Mouse (Mus musculus) cerebral cortex, adult 2 months (tissue): ENCODE results near the gene Rnf20.

ENCODE experiments used
- WGBS: fragments of 180-500 bp; shearing (Covaris S2); methylation state at CpG from one replicate; pipeline ENCODE4 v1.1.7; 2018; 5-methylcytosine and 5-hydroxymethylcytosine counted together

Rnf20 gene

GRCm38 (mm10) chr4:49661664-49662063 lies 29.9 kb downstream of the Rnf20 start:
- WGBS = 97% methylated on average over 9 of the region's 9 CpGs

DNA sequence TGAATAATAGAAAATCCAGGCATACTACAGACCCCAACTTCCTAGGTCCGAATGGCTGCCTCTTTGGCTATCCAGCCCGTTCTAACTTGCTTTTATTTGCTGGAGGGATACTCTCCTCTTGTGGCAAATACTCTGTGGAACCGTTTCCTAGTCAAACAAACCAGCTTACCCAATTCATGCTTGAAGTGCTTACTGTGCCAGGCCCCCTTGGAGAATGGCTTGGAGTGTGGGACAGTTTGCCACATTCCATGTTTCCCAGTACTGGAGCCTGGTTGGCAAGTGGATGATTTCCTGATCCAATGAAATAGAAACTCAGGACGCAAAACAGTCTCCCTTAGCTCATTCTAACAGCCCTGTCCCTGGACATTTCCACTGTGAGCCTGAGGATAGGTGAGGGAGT lies 30.4 kb downstream of the Rnf20 start:
- 74% methylated on average over 4 of the region's 4 CpGs for WGBS

DNA sequence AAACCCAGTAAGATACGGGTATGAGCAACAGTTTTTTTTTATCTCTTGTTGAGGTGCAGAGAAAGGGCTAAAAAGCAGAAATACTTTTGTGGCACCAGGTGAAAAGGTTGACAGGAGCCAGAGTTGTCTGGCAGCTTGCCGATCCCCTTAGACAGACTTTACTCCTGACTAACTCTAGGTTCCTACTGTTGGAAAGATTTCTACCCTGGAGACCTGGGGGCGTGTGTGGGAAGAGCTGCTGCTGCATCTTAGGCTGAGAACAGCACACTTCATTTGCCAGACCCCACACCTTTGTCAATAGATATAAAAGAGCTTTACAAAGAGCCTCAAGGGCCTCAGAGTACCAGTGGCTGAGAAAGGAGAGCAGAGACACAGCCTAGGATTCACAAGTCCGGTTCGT lies 33.0 kb downstream of the Rnf20 start:
- 68% methylated on average over 5 of the region's 5 CpGs for WGBS

DNA sequence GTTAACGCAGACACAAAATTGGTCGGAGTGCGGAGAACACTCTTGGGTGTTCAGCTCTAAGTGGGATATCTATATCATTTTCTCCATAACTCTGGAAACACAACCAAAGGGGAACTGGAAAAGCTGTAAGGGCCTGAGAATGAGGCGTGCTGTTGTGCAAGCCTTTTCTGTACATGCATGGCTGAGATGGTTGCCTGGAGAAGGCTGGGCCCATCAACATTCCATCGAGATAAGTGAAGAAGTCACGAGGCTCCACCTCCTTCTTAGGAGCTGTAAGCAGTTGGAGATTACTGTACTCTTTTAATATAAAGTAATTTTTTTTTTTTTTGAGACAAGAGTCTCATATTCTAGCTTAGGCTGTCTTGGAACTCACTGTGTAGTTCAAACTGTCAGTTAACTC lies 44.3 kb downstream of the Rnf20 start:
- 93% methylated on average over 6 of the region's 6 CpGs for WGBS

DNA sequence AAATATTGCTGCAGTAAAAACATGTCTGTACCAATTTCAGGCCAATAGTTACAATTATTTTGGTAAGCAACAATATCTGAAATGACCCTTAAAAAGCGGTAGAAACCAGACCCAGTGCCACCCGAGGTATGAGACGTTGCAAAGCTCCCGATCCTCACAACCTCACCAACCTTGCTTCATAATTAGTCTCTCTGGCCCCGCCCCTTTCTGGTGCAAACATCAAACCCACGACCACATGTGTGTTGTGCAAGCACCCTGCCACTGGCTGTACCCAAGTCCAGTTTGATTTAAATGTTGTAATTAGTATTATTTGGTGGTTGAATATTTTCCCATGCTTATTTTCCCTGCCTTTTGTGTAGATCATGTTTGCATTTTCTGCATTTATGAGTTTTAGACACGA lies 45.0 kb downstream of the Rnf20 start:
- 74% methylated on average over 7 of the region's 7 CpGs for WGBS

- WGBS = 89% methylated on average over 11 of the region's 11 CpGs
These were observed 48.5 kb downstream of the Rnf20 start for GRCm38 (mm10) chr4:49680171-49680875.

DNA sequence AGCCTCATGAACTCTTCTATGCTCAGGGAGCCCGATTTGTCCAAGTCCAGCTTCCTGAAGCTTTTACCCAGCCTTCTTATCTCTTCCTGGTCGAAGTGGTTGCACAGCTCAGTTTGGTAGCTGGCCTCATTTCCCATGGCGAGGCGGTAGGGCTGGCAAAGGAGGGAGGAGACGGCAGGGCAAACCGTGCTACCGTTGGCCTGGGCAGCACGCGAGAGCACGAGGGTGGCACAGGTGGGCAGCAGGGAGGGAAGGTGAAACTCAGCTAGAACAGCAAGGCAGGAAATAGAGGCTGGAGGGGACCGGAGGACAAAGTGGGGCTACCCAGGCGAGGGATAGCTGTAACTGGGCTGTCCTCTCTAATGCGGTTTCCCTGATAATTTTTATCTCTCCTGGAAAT lies 50.0 kb downstream of the Rnf20 start, which contains the start of gene Ppp3r2:
Ppp3r2 (minus strand) TSS at position 213 of the 400 bp plus-strand sequence.
- 93% methylated on average over 13 of the region's 13 CpGs for WGBS

- WGBS = 11% methylated on average over 9 of the region's 9 CpGs
These were observed 56.9 kb downstream of the Rnf20 start for GRCm38 (mm10) chr4:49688594-49689288.

GRCm38 (mm10) chr4:49691405-49692194 lies 59.8 kb downstream of the Rnf20 start:
- 63% methylated on average over 12 of the region's 12 CpGs for WGBS
